Mouse (Mus musculus): ENCODE data around the gene Med29.

- no peak for TF ChIP-seq GATA1 (IDR thresholded peaks at IDR 0.05; ENCODE audit: borderline replicate concordance, low read length)
- TF ChIP-seq GATA2 (IDR thresholded peaks at IDR 0.05; ENCODE audit: borderline replicate concordance, low read depth, low read length): no peak
Observed at GRCm38 (mm10) chr7:28412826-28413225, 20.3 kb upstream of the Med29 start.

All from G1E (cell line).